Mouse (Mus musculus) hematopoietic stem cell, adult 5-6 weeks (primary cell): ENCODE measurements around the gene Etl4. TPM values are rescaled to one million over a fixed set of nuclear protein-coding genes. Genes with fewer than 3 reads are reported as not detected.

Experiments used
- ATAC-seq, 2 experiments: fragments of 125-278 bp in 1 of 2; replicated peaks in 1 of 2; 2 replicates each; pipeline ENCODE4 v1.8.0; 2016 to 2017; ENCODE audit warnings: inconsistent platforms in 2 of 2, mild to moderate bottlenecking in 2 of 2, moderate number of reproducible peaks in 2 of 2, low read depth in 1 of 2, moderate TSS enrichment in 1 of 2; ENCODE audit not compliant: low FRiP score in 2 of 2, poor library complexity in 2 of 2, severe bottlenecking in 2 of 2, insufficient read depth in 1 of 2, low TSS enrichment in 1 of 2
- total RNA-seq: library from RNA; stranded (forward); fragments of 172-1452, 232-1000 nt; gene quantifications from 2 replicates; pipeline ENCODE4 v1.2.3, GENCODE M21; 2017

The Etl4 gene
- total RNA-seq, 1 experiment from 2014 or later: 3.0 TPM

- ATAC-seq: peak; percentile 27 to 51; a peak in 2 of 4 replicates
Measured at GRCm38 (mm10) chr2:20520636-20521595, 611.3 kb downstream of the Etl4 start.

GRCm38 (mm10) chr2:20521686-20522285 lies 612.2 kb downstream of the Etl4 start:
- no peak for ATAC-seq

GRCm38 (mm10) chr2:20523636-20524035 lies 614.1 kb downstream of the Etl4 start:
- ATAC-seq: no peak

- no peak for ATAC-seq
Measured at GRCm38 (mm10) chr2:20525879-20526593, 616.5 kb downstream of the Etl4 start.

- ATAC-seq: no peak
Measured at GRCm38 (mm10) chr2:20526856-20527255, 617.3 kb downstream of the Etl4 start.

DNA sequence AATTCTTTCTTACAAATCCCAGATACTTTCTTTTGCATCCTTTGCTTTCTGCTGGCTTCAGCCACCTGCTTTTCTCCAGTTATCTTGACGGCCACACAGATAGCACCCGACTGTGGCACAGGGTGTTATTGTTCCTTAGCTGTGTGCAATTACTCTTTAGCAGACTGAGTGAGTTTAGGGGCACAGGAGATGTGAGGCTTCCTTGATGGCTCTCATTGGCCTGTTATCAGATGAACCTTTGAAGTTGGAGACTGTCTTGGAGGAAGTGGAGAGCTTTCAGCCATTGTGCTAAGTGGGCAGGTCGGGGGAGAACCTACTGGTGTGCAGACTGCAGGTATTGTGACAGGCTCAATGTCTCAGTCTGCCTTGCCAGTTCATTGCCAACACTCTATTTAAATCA lies 623.0 kb downstream of the Etl4 start:
- no peak for ATAC-seq

DNA sequence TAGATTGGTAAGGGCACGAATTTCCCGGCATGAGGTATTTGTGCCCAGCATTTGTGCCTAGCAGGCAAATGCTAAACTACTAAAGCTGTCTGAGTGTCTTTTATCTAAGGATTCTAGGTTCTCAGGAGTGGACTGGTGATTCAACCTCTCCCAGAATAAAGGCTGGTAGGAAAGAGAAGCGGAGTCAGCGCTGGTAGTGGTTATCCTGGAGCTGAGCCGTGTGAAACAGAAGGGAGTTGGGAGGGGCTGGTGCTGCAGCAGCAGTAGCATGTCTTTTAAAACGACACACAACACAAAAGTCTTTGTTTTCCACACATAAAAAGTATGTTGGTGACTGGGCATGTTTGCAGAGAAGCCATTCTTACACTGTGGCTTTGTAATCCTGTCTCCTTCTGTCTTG lies 628.2 kb downstream of the Etl4 start:
- ATAC-seq: no peak

DNA sequence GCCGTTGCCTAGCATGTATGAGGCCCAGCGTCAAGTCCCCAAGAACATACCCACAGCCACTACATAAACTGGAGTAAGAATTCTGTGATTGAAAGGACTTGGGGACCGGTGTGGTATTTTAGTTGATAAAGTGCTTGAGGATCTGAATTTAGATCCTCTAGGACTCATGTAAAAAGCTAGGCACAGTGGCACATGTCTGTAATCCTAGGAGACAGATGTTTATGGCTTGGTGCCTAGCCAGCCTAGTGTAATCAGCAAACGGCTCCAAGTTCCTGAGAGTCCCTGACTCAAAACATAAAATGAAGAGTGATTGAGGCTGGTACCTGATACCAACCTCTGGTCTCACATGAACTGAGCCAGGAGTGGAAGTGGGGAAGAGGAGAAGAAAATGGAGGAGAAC lies 629.3 kb downstream of the Etl4 start:
- ATAC-seq: no peak

- no peak for ATAC-seq
Measured at GRCm38 (mm10) chr2:20541261-20541660, 631.7 kb downstream of the Etl4 start.

DNA sequence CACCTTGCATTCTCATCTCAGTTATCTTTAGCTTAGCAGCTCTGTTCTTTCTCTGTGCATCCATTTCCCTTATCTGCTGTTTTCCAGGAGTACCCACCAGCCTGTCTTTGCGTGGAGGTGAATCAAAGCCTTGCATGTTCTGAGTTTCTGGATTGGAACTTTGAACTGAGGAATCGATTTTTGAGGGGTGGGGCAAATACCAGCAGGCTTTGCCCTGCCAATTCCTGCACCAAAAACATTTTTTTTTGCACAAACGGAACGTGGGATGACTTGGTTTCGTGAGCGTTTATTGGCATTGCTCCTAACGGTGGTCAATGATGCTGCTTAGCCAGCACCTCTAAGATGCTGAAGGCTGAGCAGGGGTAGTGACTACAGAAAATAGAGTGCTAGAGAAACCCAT lies 632.7 kb downstream of the Etl4 start:
- no peak for ATAC-seq

- no peak for ATAC-seq
Measured at GRCm38 (mm10) chr2:20545624-20546023, 636.0 kb downstream of the Etl4 start.

DNA sequence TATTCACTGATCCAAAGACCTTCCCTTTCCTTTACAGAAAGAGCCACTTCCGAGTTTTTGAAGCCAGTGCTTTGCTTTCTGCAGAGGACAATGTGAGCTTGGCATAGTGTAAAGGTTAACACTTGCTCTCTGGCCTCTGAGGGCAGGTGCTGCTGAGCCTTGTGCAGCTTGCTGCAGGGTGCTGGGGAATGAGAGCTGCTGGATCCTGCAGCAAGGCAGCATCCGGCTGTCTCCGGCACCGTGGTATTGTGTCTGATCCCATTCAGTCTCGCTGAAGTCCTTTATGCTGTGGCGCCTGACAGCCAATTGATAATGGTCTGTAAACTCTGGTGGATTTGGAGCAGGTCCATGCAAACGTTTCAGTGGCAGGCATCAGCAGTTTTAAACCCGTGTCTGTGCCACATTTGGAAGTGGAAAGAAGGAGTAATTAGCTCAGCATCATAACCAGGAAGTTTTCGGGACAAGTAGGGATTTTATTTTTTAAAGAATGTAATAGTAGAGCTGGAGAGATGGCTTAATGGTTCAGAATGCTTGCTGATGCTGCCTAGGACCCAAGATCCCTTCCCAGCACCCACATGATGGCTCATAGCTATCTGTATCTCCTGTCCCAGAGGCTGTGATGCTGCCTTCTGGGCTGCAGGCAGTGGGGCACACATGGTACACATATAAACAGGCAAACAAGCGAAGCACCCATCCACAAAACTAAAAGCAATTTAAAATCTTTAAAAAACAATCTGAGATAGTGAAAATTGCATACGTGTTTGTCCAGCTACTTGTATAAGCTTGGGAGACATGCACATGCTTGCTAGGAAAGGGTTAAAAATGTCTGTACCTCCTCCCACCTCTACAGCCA lies 637.1 kb downstream of the Etl4 start:
- ATAC-seq: no peak

DNA sequence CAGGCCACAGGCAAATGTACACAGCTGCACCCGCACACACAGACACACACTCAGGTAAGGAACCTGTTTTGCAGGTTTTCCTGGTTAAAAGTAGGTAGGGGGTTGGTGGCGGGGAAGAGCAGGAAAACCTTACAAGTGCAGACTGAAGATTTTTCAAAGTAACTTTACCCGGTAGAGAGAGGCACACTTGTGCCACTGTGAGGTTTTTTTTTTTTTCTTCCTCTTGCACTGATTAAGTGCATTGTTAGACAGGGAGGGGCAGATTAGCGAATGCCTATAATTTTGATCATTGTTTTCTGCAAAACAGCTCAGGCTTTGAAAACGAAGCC lies 637.7 kb downstream of the Etl4 start:
- ATAC-seq: no peak

DNA sequence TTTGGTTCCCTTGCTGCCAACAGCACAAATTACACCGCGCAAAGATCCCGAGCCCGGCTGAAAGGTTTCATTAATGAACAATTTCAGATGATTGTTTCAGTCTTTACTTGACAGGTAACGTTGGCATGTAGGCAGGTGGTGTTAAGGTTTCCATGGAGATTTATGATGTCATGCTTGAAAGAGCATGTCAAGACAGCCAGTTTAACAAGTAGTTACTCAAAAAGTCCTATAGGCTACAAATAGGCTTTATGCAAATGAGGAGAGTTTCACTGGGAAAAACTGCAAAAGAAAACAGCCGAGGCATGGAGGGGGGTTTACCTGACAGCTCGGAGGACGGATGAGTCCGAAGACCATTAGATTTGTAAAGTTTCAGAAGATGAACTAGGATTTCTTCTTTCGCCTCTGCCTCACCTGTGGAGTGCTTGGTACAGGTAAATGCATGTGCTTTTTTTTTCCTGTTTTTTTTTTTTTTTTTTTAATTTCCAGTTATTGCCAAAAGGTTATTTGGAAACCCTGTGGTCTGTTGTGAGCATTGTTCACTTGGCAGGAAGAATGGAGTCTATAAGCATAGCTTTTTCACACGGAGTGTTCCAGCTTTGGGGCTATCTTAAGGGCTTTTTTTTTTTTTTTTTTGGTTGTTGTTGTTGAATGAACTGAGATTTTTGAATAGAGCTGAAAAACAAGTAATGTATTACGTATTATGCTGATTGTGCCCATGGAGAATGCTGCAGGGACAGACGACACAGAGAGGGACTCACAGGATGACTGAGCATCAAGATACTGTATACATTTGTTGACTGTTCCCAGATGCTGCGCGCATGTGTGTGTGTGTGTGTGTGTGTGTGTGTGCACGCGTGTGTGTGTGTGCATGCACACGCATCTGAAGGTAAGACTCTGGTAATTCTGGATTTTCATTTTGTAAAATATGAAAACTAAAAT lies 638.4 kb downstream of the Etl4 start:
- ATAC-seq: no peak

DNA sequence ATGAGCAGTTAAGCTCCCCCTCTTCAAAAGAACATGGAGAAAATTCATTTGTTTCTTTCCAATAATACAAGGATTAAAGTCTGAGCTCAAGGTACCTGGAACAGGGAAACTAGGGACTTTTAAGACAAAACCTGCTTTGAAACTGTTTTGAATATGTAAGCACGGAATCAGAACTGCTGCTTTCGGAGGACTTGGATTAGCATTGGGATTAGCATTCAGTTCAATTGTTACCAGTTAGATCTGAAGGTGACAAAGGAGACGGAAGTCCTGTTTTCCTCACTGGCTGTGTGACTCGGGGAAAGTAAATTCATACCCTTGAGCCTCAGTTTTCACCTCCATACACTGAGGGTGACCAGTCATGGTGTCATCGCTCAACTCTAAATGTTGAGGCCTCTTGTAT lies 639.5 kb downstream of the Etl4 start:
- ATAC-seq: no peak

GRCm38 (mm10) chr2:20549996-20550395 lies 640.4 kb downstream of the Etl4 start:
- no peak for ATAC-seq
